Mouse (Mus musculus) hindbrain, embryonic 14.5 days (tissue): Measurements from ENCODE around the gene Hsd11b1. TPM values are rescaled to one million over a fixed set of nuclear protein-coding genes. Genes with fewer than 3 reads are reported as not detected.

Experiments
- ATAC-seq: fragments of 200-750 bp; cut with Nextera tagmentation; 2 replicates; pipeline ENCODE4 v1.8.0; 2017; ENCODE audit warnings: moderate number of reproducible peaks, mild to moderate bottlenecking, moderate TSS enrichment, moderate library complexity; ENCODE audit not compliant: low FRiP score
- DNase-seq: peaks from one replicate; pipeline ENCODE4 v3.0.0-alpha.2; 2015; ENCODE audit warnings: low spot score
- H3K27ac ChIP-seq: fragments of 300-500 bp; sonication (generic); 2 replicates; pipeline ENCODE4 v1.5.1; 2014; ENCODE audit warnings: mild to moderate bottlenecking, moderate library complexity
- H3K27me3 ChIP-seq: fragments of 300-500 bp; sonication (generic); 2 replicates; pipeline ENCODE4 v1.6.1; 2014; ENCODE audit warnings: mild to moderate bottlenecking, low read length, mixed read lengths; ENCODE audit not compliant: control insufficient read depth, insufficient read depth
- H3K36me3 ChIP-seq: fragments of 300-500 bp; sonication (generic); replicated peaks from 2 replicates; pipeline ENCODE4 v1.6.1; 2014; ENCODE audit not compliant: control insufficient read depth, insufficient read depth
- H3K4me1 ChIP-seq: fragments of 300-500 bp; sonication (generic); replicated peaks from 2 replicates; pipeline ENCODE4 v1.6.1; 2014; ENCODE audit warnings: antibody characterized with exemption, low read length, mixed read lengths; ENCODE audit not compliant: control insufficient read depth, insufficient read depth
- H3K4me2 ChIP-seq: fragments of 300-500 bp; sonication (generic); replicated peaks from 2 replicates; pipeline ENCODE4 v1.6.1; 2014; ENCODE audit warnings: mild to moderate bottlenecking, moderate library complexity
- H3K4me3 ChIP-seq: fragments of 300-500 bp; sonication (generic); replicated peaks from 2 replicates; pipeline ENCODE4 v1.5.1; 2014; ENCODE audit warnings: mild to moderate bottlenecking, low read length
- H3K9ac ChIP-seq: fragments of 300-500 bp; sonication (generic); 2 replicates; pipeline ENCODE4 v1.6.1; 2014
- H3K9me3 ChIP-seq: fragments of 300-500 bp; sonication (generic); 2 replicates; pipeline ENCODE4 v1.6.1; 2016; ENCODE audit warnings: low read length; ENCODE audit not compliant: control insufficient read depth
- WGBS: fragments of 180-500 bp; shearing (Covaris S2); extraction: QIAGEN DNeasy Blood & Tissue Kit; methylation state at CpG from one replicate; pipeline ENCODE4 v1.1.7; 2014; 5-methylcytosine and 5-hydroxymethylcytosine counted together
- polyA plus RNA-seq: library from polyadenylated mRNA; unstranded; fragments of >200 nt; fragmentation: Nextera tagmentation; extraction: Ambion mirVana; gene quantifications from 2 replicates; pipeline ENCODE4 v1.2.1, GENCODE M21; 2014

Gene Hsd11b1
- not detected in 2 replicates for polyA plus RNA-seq

- no peak for DNase-seq
These were observed at the start of gene Hsd11b1 for GRCm38 (mm10) chr1:193263955-193264598. TSS of gene Hsd11b1 (minus strand) at chr1:193264075.

GRCm38 (mm10) chr1:193311596-193311995 is 47.7 kb upstream of the Hsd11b1 start:
- 84% methylated on average over 1 of the region's 1 CpGs for WGBS
- no peak overlapping the region for H3K9ac ChIP-seq
- no peak overlapping the region for H3K27ac ChIP-seq

More at GRCm38 (mm10) chr1:193263955-193264598, at the start of gene Hsd11b1:
- Histone ChIP-seq H3K27me3 (no peaks in the 10 kb centered on the region), H3K4me3 (no peak within 1 kb of the TSS), H3K4me1 (no peaks in the 10 kb centered on the region), H3K27ac (no peak within 1 kb of the TSS), H3K9me3 (no peaks in the 10 kb centered on the region), H3K4me2 (no peak within 1 kb of the TSS), H3K36me3 (no peaks in the 10 kb centered on the region), H3K9ac (no peak within 1 kb of the TSS)
- WGBS, result 65% methylated on average over 5 of the region's 5 CpGs
- ATAC-seq, result no peak

GRCm38 (mm10) chr1:193310519-193311085 is 46.7 kb upstream of the Hsd11b1 start:
- Histone ChIP-seq H3K36me3 (no peaks in the 10 kb centered on the region), H3K9ac (no peak overlapping the region), H3K27me3 (no peaks in the 10 kb centered on the region), H3K27ac (no peak overlapping the region), H3K4me2 (no peak overlapping the region), H3K4me3 (no peak overlapping the region), H3K9me3 (no peaks in the 10 kb centered on the region), H3K4me1 (no peaks in the 10 kb centered on the region)
- ATAC-seq, result no peak
- WGBS, result 93% methylated on average over 3 of the region's 3 CpGs
- DNase-seq, result no peak

More at GRCm38 (mm10) chr1:193311596-193311995, 47.7 kb upstream of the Hsd11b1 start:
- ATAC-seq (no peak), DNase-seq (no peak)
- no peaks in the 10 kb centered on the region for H3K36me3 ChIP-seq
- H3K4me1 ChIP-seq, result no peaks in the 10 kb centered on the region
- no peaks in the 10 kb centered on the region for H3K27me3 ChIP-seq
- H3K4me3 ChIP-seq, result no peak overlapping the region
- H3K9me3 ChIP-seq, result no peaks in the 10 kb centered on the region
- H3K4me2 ChIP-seq, result no peak overlapping the region

- H3K4me3 ChIP-seq, result no peak overlapping the region
- 75% methylated on average over 1 of the region's 1 CpGs for WGBS
- no peak for ATAC-seq
These were observed 46.1 kb upstream of the Hsd11b1 start for GRCm38 (mm10) chr1:193309785-193310518.

GRCm38 (mm10) chr1:193306832-193307231 is 43.0 kb upstream of the Hsd11b1 start:
- H3K9me3 ChIP-seq, result no peaks in the 10 kb centered on the region
- H3K36me3 ChIP-seq, result no peaks in the 10 kb centered on the region
- no peak overlapping the region for H3K4me3 ChIP-seq
- no peak overlapping the region for H3K27ac ChIP-seq
- no peak overlapping the region for H3K4me2 ChIP-seq
- ATAC-seq (no peak), DNase-seq (no peak)
- no peaks in the 10 kb centered on the region for H3K4me1 ChIP-seq
- no peak overlapping the region for H3K9ac ChIP-seq
- WGBS, result 96% methylated on average over 2 of the region's 2 CpGs
- no peaks in the 10 kb centered on the region for H3K27me3 ChIP-seq

More at GRCm38 (mm10) chr1:193309785-193310518, 46.1 kb upstream of the Hsd11b1 start:
- Histone ChIP-seq H3K9me3 (no peaks in the 10 kb centered on the region), H3K9ac (no peak overlapping the region), H3K4me1 (no peaks in the 10 kb centered on the region), H3K27ac (no peak overlapping the region), H3K27me3 (no peaks in the 10 kb centered on the region), H3K36me3 (no peaks in the 10 kb centered on the region), H3K4me2 (no peak overlapping the region)
- no peak for DNase-seq

- H3K36me3 ChIP-seq, result no peaks in the 10 kb centered on the region
- WGBS, result 13% methylated on average over 7 of the region's 7 CpGs
- ATAC-seq, result peak; percentile 77; the same call in 1 of the 2 replicates
- no peak overlapping the region for H3K4me3 ChIP-seq
- H3K9me3 ChIP-seq, result no peaks in the 10 kb centered on the region
- no peak overlapping the region for H3K4me2 ChIP-seq
- no peak overlapping the region for H3K9ac ChIP-seq
- H3K27ac ChIP-seq, result no peak overlapping the region
- DNase-seq, result no peak
- H3K4me1 ChIP-seq, result no peaks in the 10 kb centered on the region
- H3K27me3 ChIP-seq, result no peaks in the 10 kb centered on the region
These were observed 41.5 kb upstream of the Hsd11b1 start for GRCm38 (mm10) chr1:193305386-193305785.

GRCm38 (mm10) chr1:193303096-193303495 is 39.2 kb upstream of the Hsd11b1 start:
- H3K4me2 ChIP-seq, result no peak overlapping the region
- no peak overlapping the region for H3K9ac ChIP-seq
- H3K4me3 ChIP-seq, result no peak overlapping the region
- H3K27ac ChIP-seq, result no peak overlapping the region
- H3K4me1 ChIP-seq, result no peaks in the 10 kb centered on the region
- WGBS, result 68% methylated on average over 2 of the region's 2 CpGs
- H3K9me3 ChIP-seq, result no peaks in the 10 kb centered on the region
- H3K36me3 ChIP-seq, result no peaks in the 10 kb centered on the region
- DNase-seq (no peak), ATAC-seq (no peak)
- no peaks in the 10 kb centered on the region for H3K27me3 ChIP-seq

- no peak for ATAC-seq
- H3K27me3 ChIP-seq, result no peaks in the 10 kb centered on the region
- no peak overlapping the region for H3K4me2 ChIP-seq
- H3K4me1 ChIP-seq, result no peaks in the 10 kb centered on the region
- H3K4me3 ChIP-seq, result no peak overlapping the region
- WGBS, result 74% methylated on average over 8 of the region's 8 CpGs
- no peak overlapping the region for H3K27ac ChIP-seq
- no peak for DNase-seq
- no peaks in the 10 kb centered on the region for H3K36me3 ChIP-seq
- no peaks in the 10 kb centered on the region for H3K9me3 ChIP-seq
- no peak overlapping the region for H3K9ac ChIP-seq
These were observed 38.2 kb upstream of the Hsd11b1 start for GRCm38 (mm10) chr1:193302093-193302405.

- Histone ChIP-seq H3K27ac (no peak overlapping the region), H3K4me2 (no peak overlapping the region), H3K9ac (no peak overlapping the region), H3K4me3 (no peak overlapping the region), H3K36me3 (no peaks in the 10 kb centered on the region), H3K27me3 (no peaks in the 10 kb centered on the region), H3K4me1 (no peaks in the 10 kb centered on the region), H3K9me3 (no peaks in the 10 kb centered on the region)
- DNase-seq (no peak), ATAC-seq (no peak)
- WGBS, result 72% methylated on average over 6 of the region's 6 CpGs
These were observed 37.6 kb upstream of the Hsd11b1 start for GRCm38 (mm10) chr1:193301216-193302092.
